Mouse (Mus musculus) kidney, adult 11 months (tissue): ENCODE data around the gene Lrsam1.
A peak's percentile ranks its signal among the peaks of the same experiment; 100 is the strongest.

ENCODE experiments used
- DNase-seq: peaks from one replicate; pipeline ENCODE4 v3.0.0; 2022

Gene Lrsam1

GRCm38 (mm10) chr2:32923551-32924250 is 37.7 kb downstream of the Lrsam1 start:
- DNase-seq, result no peak

- DNase-seq, result no peak
These were observed 38.9 kb downstream of the Lrsam1 start for GRCm38 (mm10) chr2:32922564-32922963.

- DNase-seq, result no peak
These were observed 39.5 kb downstream of the Lrsam1 start for GRCm38 (mm10) chr2:32921801-32922380.

- DNase-seq, result no peak
These were observed 40.2 kb downstream of the Lrsam1 start for GRCm38 (mm10) chr2:32921235-32921634.

GRCm38 (mm10) chr2:32918391-32918790 is 43.0 kb downstream of the Lrsam1 start:
- DNase-seq, result no peak

- no peak for DNase-seq
These were observed 43.9 kb downstream of the Lrsam1 start for GRCm38 (mm10) chr2:32917526-32917925.

GRCm38 (mm10) chr2:32914896-32915295 is 46.5 kb downstream of the Lrsam1 start:
- peak; percentile 60 for DNase-seq

GRCm38 (mm10) chr2:32914362-32914761 is 47.1 kb downstream of the Lrsam1 start:
- no peak for DNase-seq

- DNase-seq, result peak; percentile 64
These were observed 49.1 kb downstream of the Lrsam1 start for GRCm38 (mm10) chr2:32912210-32912804.

GRCm38 (mm10) chr2:32911639-32912182 is 49.7 kb downstream of the Lrsam1 start:
- no peak for DNase-seq

GRCm38 (mm10) chr2:32908796-32909195 is 52.6 kb downstream of the Lrsam1 start:
- DNase-seq, result no peak

GRCm38 (mm10) chr2:32908272-32908671 is 53.1 kb downstream of the Lrsam1 start:
- no peak for DNase-seq

GRCm38 (mm10) chr2:32907442-32907841 is 54.0 kb downstream of the Lrsam1 start:
- no peak for DNase-seq

- no peak for DNase-seq
These were observed 56.1 kb downstream of the Lrsam1 start for GRCm38 (mm10) chr2:32905297-32905696.

GRCm38 (mm10) chr2:32904637-32905036 is 56.8 kb downstream of the Lrsam1 start:
- DNase-seq, result no peak

- no peak for DNase-seq
These were observed 57.9 kb downstream of the Lrsam1 start for GRCm38 (mm10) chr2:32903470-32903869.

- DNase-seq, result no peak
These were observed 59.3 kb downstream of the Lrsam1 start for GRCm38 (mm10) chr2:32902126-32902525.

- DNase-seq, result no peak
These were observed 62.4 kb downstream of the Lrsam1 start for GRCm38 (mm10) chr2:32898983-32899382.

- DNase-seq, result no peak
These were observed 64.8 kb downstream of the Lrsam1 start for GRCm38 (mm10) chr2:32896507-32897147.

GRCm38 (mm10) chr2:32895606-32896106 is 65.8 kb downstream of the Lrsam1 start:
- DNase-seq, result peak; percentile 72

- DNase-seq, result no peak
These were observed 67.3 kb downstream of the Lrsam1 start for GRCm38 (mm10) chr2:32894097-32894496.

- DNase-seq, result no peak
These were observed 68.9 kb downstream of the Lrsam1 start for GRCm38 (mm10) chr2:32892490-32892889.

- DNase-seq, result no peak
These were observed 70.1 kb downstream of the Lrsam1 start for GRCm38 (mm10) chr2:32891278-32891677.
